Mouse (Mus musculus): ENCODE measurements around the gene 4930432M17Rik. TPM values are rescaled to one million over a fixed set of nuclear protein-coding genes. Genes with fewer than 3 reads are reported as not detected.

4930432M17Rik gene
- polyA plus RNA-seq, 1 experiment, result not detected

DNA sequence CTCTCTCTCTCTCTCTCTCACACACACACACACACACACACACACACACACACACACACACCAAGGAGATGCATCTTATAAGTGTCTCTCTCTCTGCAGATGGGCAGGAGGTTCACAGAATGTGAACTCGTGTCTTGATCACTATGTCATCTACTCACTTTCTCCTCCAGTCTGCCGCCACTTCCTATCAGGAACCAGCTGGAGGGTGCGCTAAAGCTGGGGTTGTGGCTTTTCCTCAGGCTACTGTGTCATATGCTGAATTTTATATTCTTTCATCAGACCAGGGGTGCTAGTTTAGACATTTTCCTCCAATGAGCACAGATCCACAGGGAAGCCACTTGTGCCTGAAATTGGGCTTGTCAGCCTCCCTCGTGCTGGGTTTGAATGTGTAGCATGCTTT lies 59.1 kb downstream of the 4930432M17Rik start:
- peaks cover 9% of the 10 kb centered on the region for H3K36me3 ChIP-seq (ENCODE audit: control insufficient read depth, insufficient read depth)
- no peak overlapping the region for H3K4me2 ChIP-seq (ENCODE audit: low read depth)
- TF ChIP-seq MYOD1 (IDR thresholded peaks at IDR 0.05; ENCODE audit: control insufficient read depth in 1 of 3, insufficient read length in 2 of 3, low read depth in 2 of 3), result no peak
- TF ChIP-seq MYOG (IDR thresholded peaks at IDR 0.05; ENCODE audit: control insufficient read depth in 1 of 3, insufficient read depth in 1 of 3, insufficient read length in 2 of 3, low read depth in 2 of 3), result no peak
- no peak for TF ChIP-seq MAX (IDR thresholded peaks at IDR 0.05; ENCODE audit: low read depth)
- TF ChIP-seq SRF (IDR thresholded peaks at IDR 0.05; ENCODE audit: control insufficient read depth, insufficient read length, low read depth), result no peak
- H3K79me2 ChIP-seq (ENCODE audit: control insufficient read depth, insufficient read depth), result peaks cover 13% of the 10 kb centered on the region
- H3K4me3 ChIP-seq, result no peak overlapping the region
- H3K27me3 ChIP-seq (ENCODE audit: control insufficient read depth, insufficient read depth, insufficient read length), result no peaks in the 10 kb centered on the region
- no peak overlapping the region for H3ac ChIP-seq (ENCODE audit: control insufficient read depth, insufficient read length)

Other genes starting within 250 kb of the 4930432M17Rik start
- 589 TPM for gene Cnn3, start 244.3 kb upstream of the 4930432M17Rik start, polyA plus RNA-seq (2012; fragmentation: generic; extraction: Trizol)
- gene Slc44a3, start 138.4 kb upstream of the 4930432M17Rik start, polyA plus RNA-seq (2012; fragmentation: generic; extraction: Trizol), result 2.3 TPM
- gene F3, start 52.8 kb downstream of the 4930432M17Rik start, polyA plus RNA-seq (2012; fragmentation: generic; extraction: Trizol), result 3.6 TPM
- 14.7 TPM for gene Abcd3, start 144.5 kb downstream of the 4930432M17Rik start, polyA plus RNA-seq (2012; fragmentation: generic; extraction: Trizol)